Mouse (Mus musculus): ENCODE data around the gene Sh3gl1. TPM values are rescaled to one million over a fixed set of nuclear protein-coding genes. Genes with fewer than 3 reads are reported as not detected.
"Not testable (repeated sequence)": the region's sequence is repeated elsewhere in the genome, so short reads cannot be mapped to it uniquely, and the experiment has no call there.

Gene Sh3gl1
- polyA plus RNA-seq, 1 experiment from 2014 or later: 118 TPM

DNA sequence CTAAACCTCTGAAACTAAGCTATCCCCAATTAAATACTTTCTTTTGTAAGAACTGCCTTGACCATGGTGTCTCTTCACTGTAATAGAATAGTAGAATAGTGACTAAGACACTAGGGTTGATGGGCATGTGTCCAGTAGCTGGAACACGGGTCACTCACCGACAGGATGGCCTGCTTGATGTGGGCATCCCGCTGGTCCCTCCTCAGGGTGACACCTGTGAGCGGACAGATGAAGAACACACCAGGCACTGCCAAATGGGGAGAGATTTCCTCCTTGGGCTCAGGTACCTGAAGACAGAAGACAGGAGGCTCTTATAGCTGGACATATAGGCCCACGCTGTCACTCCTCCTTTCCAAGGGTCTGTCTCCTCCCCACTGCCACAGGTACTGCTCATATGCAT, 35.8 kb upstream of the Sh3gl1 start:
- H3K36me3 ChIP-seq (ENCODE audit: control insufficient read depth, insufficient read depth, low read length): peaks cover 31% of the 10 kb centered on the region
- no peak overlapping the region for H3K4me3 ChIP-seq (ENCODE audit: low read depth, low read length)
- H3K4me1 ChIP-seq (ENCODE audit: control insufficient read depth, insufficient read depth, low read length): peaks cover 12% of the 10 kb centered on the region
- DNase-seq (ENCODE audit: low spot score, missing footprints) (peak; percentile 79), ATAC-seq (ENCODE audit: low FRiP score) (no peak)
- no peak overlapping the region for H3K27ac ChIP-seq (ENCODE audit: low read depth, low read length)
- 92% methylated on average over 5 of the region's 5 CpGs for WGBS
- H3K27me3 ChIP-seq (ENCODE audit: control insufficient read depth, insufficient read depth, low read length): no peaks in the 10 kb centered on the region
- H3K9ac ChIP-seq (ENCODE audit: low read length): no peak overlapping the region
- no peak overlapping the region for H3K4me2 ChIP-seq
- no peaks in the 10 kb centered on the region for H3K9me3 ChIP-seq (ENCODE audit: control insufficient read depth, low read length)

- peaks cover 39% of the 10 kb centered on the region for H3K36me3 ChIP-seq (ENCODE audit: control insufficient read depth, insufficient read depth, low read length)
- no peak for ATAC-seq (ENCODE audit: low FRiP score)
Observed at GRCm38 (mm10) chr17:56071126-56071525, 34.7 kb upstream of the Sh3gl1 start.

DNA sequence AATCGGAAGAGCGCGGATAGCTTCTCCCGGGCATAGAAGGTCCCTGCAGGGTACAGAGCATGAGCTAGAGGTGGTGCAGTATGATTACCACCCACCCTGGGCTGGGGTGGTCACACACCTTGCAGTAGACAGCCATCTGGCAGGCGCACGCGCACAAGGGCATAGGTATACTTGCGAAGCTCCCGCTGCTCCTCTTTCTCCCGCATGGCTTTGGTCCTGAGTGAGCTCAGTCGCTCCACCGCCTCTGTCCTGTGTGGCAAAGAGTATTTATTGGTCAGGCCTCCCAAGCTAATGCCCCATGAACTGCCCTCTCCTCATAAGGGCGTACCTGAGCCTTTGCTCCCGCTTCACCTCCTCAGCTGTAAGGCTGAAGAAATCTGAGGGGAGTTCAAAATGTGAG, 32.6 kb upstream of the Sh3gl1 start:
- DNase-seq (ENCODE audit: low spot score, missing footprints) (peak; percentile 64), ATAC-seq (ENCODE audit: low FRiP score) (no peak)
- WGBS: 94% methylated on average over 14 of the region's 14 CpGs
- Histone ChIP-seq H3K27ac (ENCODE audit: low read depth, low read length) (no peak overlapping the region), H3K27me3 (ENCODE audit: control insufficient read depth, insufficient read depth, low read length) (no peaks in the 10 kb centered on the region), H3K4me1 (ENCODE audit: control insufficient read depth, insufficient read depth, low read length) (peaks cover 3% of the 10 kb centered on the region), H3K4me3 (ENCODE audit: low read depth, low read length) (no peak overlapping the region), H3K4me2 (no peak overlapping the region), H3K9me3 (ENCODE audit: control insufficient read depth, low read length) (no peaks in the 10 kb centered on the region), H3K9ac (ENCODE audit: low read length) (no peak overlapping the region), H3K36me3 (ENCODE audit: control insufficient read depth, insufficient read depth, low read length) (peaks cover 51% of the 10 kb centered on the region)

More at GRCm38 (mm10) chr17:56071126-56071525, 34.7 kb upstream of the Sh3gl1 start:
- H3K4me3 ChIP-seq (ENCODE audit: low read depth, low read length): no peak overlapping the region
- no peaks in the 10 kb centered on the region for H3K27me3 ChIP-seq (ENCODE audit: control insufficient read depth, insufficient read depth, low read length)
- no peak overlapping the region for H3K9ac ChIP-seq (ENCODE audit: low read length)
- no peak overlapping the region for H3K4me2 ChIP-seq
- peaks cover 12% of the 10 kb centered on the region for H3K4me1 ChIP-seq (ENCODE audit: control insufficient read depth, insufficient read depth, low read length)
- DNase-seq (ENCODE audit: low spot score, missing footprints): peak; percentile 75
- no peaks in the 10 kb centered on the region for H3K9me3 ChIP-seq (ENCODE audit: control insufficient read depth, low read length)
- H3K27ac ChIP-seq (ENCODE audit: low read depth, low read length): no peak overlapping the region

DNA sequence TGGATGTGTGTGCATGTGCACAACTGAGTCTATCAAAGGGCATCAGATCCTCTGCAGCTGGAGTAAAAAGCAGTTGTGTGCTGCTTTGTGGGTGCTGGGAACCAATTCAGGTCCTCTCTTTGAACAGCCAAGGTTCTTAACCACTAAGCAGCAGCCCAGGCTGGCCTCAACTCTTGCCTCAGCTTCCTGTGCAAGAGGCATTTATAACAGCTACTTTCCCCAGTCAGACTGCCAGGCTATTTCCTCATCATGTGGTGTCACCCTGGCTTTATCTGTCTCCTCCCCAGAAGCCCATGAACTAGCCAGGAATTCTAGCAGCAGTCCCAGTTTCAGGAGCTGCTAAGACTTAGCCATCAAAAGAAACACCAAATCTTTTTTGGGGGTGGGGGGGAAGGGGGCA, 30.0 kb upstream of the Sh3gl1 start:
- Histone ChIP-seq H3K27ac (ENCODE audit: low read depth, low read length) (no peak overlapping the region), H3K27me3 (ENCODE audit: control insufficient read depth, insufficient read depth, low read length) (no peaks in the 10 kb centered on the region), H3K9me3 (ENCODE audit: control insufficient read depth, low read length) (no peaks in the 10 kb centered on the region), H3K36me3 (ENCODE audit: control insufficient read depth, insufficient read depth, low read length) (peaks cover 74% of the 10 kb centered on the region), H3K9ac (ENCODE audit: low read length) (no peak overlapping the region), H3K4me3 (ENCODE audit: low read depth, low read length) (no peak overlapping the region), H3K4me2 (no peak overlapping the region), H3K4me1 (ENCODE audit: control insufficient read depth, insufficient read depth, low read length) (no peaks in the 10 kb centered on the region)
- DNase-seq (ENCODE audit: low spot score, missing footprints): peak; percentile 72
- no peak for ATAC-seq (ENCODE audit: low FRiP score)

DNA sequence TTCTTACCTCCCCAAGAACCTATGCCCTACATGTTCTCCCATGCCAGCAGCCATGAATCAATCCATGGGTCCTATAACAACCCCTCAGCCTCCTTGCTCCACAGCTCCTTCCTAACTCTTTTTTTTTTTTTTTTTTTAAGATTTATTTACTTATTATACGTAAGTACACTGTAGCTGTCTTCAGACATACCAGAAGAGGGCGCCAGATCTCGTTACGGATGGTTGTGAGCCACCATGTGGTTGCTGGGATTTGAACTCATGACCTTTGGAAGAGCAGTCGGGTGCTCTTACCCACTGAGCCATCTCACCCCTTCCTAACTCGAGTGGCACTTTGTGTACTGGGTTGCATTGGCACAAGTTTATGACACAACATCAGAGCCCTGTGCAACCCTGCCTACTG, 29.3 kb upstream of the Sh3gl1 start:
- not testable (repeated sequence) for H3K27me3 ChIP-seq (ENCODE audit: control insufficient read depth, insufficient read depth, low read length); H3K4me1 ChIP-seq (ENCODE audit: control insufficient read depth, insufficient read depth, low read length); ATAC-seq (ENCODE audit: low FRiP score); H3K4me3 ChIP-seq (ENCODE audit: low read depth, low read length); H3K9ac ChIP-seq (ENCODE audit: low read length); H3K27ac ChIP-seq (ENCODE audit: low read depth, low read length); H3K4me2 ChIP-seq; DNase-seq (ENCODE audit: low spot score, missing footprints); H3K9me3 ChIP-seq (ENCODE audit: control insufficient read depth, low read length)
- WGBS: 82% methylated on average over 6 of the region's 6 CpGs
- peaks cover 70% of the 10 kb centered on the region for H3K36me3 ChIP-seq (ENCODE audit: control insufficient read depth, insufficient read depth, low read length)

DNA sequence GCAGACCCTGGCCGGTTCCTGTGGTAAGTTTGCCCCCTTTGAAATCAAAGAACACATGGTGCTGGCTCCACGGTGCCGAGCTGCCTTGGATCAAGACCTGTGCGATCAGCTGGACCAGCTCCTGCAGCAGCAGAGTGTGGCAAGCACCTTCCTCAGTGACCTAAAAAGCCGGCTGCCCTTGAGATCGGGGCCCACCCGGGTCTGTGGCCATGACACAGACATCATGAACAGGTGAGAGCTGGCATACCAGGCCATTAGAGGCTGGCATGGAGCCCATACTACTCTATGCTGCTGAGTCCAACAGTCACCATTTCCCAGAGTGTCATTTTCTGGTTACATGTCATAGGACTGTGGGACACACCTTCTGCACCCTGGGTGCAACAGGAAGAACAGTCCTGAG, 25.6 kb upstream of the Sh3gl1 start:
- WGBS: 96% methylated on average over 7 of the region's 7 CpGs
- no peaks in the 10 kb centered on the region for H3K27me3 ChIP-seq (ENCODE audit: control insufficient read depth, insufficient read depth, low read length)

GRCm38 (mm10) chr17:56057381-56058120, 21.1 kb upstream of the Sh3gl1 start:
- no peak overlapping the region for H3K9ac ChIP-seq (ENCODE audit: low read length)
- H3K27ac ChIP-seq (ENCODE audit: low read depth, low read length): no peak overlapping the region
- ATAC-seq (ENCODE audit: low FRiP score): no peak
- H3K4me1 ChIP-seq (ENCODE audit: control insufficient read depth, insufficient read depth, low read length): no peaks in the 10 kb centered on the region
- H3K4me2 ChIP-seq: no peak overlapping the region
- H3K27me3 ChIP-seq (ENCODE audit: control insufficient read depth, insufficient read depth, low read length): no peaks in the 10 kb centered on the region
- no peak overlapping the region for H3K4me3 ChIP-seq (ENCODE audit: low read depth, low read length)
- peaks cover 30% of the 10 kb centered on the region for H3K36me3 ChIP-seq (ENCODE audit: control insufficient read depth, insufficient read depth, low read length)
- 81% methylated on average over 11 of the region's 11 CpGs for WGBS
- no peak for DNase-seq (ENCODE audit: low spot score, missing footprints)
- no peaks in the 10 kb centered on the region for H3K9me3 ChIP-seq (ENCODE audit: control insufficient read depth, low read length)

More for the DNA sequence above, 25.6 kb upstream of the Sh3gl1 start:
- ATAC-seq (ENCODE audit: low FRiP score) (no peak), DNase-seq (ENCODE audit: low spot score, missing footprints) (no peak)
- H3K4me2 ChIP-seq: no peak overlapping the region
- no peak overlapping the region for H3K9ac ChIP-seq (ENCODE audit: low read length)
- H3K4me3 ChIP-seq (ENCODE audit: low read depth, low read length): no peak overlapping the region
- H3K36me3 ChIP-seq (ENCODE audit: control insufficient read depth, insufficient read depth, low read length): peaks cover 62% of the 10 kb centered on the region
- H3K9me3 ChIP-seq (ENCODE audit: control insufficient read depth, low read length): no peaks in the 10 kb centered on the region
- H3K27ac ChIP-seq (ENCODE audit: low read depth, low read length): no peak overlapping the region
- H3K4me1 ChIP-seq (ENCODE audit: control insufficient read depth, insufficient read depth, low read length): no peaks in the 10 kb centered on the region

- no peaks in the 10 kb centered on the region for H3K9me3 ChIP-seq (ENCODE audit: control insufficient read depth, low read length)
- peaks cover 27% of the 10 kb centered on the region for H3K36me3 ChIP-seq (ENCODE audit: control insufficient read depth, insufficient read depth, low read length)
- no peak overlapping the region for H3K9ac ChIP-seq (ENCODE audit: low read length)
- 70% methylated on average over 4 of the region's 4 CpGs for WGBS
- no peak overlapping the region for H3K4me2 ChIP-seq
- DNase-seq (ENCODE audit: low spot score, missing footprints): no peak
- H3K27ac ChIP-seq (ENCODE audit: low read depth, low read length): no peak overlapping the region
- no peaks in the 10 kb centered on the region for H3K27me3 ChIP-seq (ENCODE audit: control insufficient read depth, insufficient read depth, low read length)
- H3K4me1 ChIP-seq (ENCODE audit: control insufficient read depth, insufficient read depth, low read length): no peaks in the 10 kb centered on the region
- no peak overlapping the region for H3K4me3 ChIP-seq (ENCODE audit: low read depth, low read length)
- ATAC-seq (ENCODE audit: low FRiP score): peak; percentile 42; the same call in 1 of the 2 replicates
Observed at GRCm38 (mm10) chr17:56055945-56056678, 19.7 kb upstream of the Sh3gl1 start.

DNA sequence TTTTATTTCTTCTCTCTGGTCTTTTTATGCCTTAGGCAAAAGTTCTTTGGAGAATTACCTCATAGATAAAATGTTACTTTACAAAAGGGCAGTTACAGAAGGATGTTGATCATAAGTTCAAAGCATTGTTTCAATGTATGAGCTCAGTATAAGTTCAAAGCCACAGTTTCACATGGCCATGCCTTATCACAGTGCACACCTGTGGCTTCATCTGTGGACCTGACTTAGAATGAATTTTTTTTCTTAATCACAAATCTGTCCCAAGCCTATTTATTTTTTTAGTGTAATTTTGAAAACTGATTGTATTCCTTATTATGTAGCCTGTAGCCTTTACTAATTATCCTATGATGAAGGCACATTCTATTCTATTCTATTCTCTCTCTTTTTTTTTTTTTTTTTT, 18.5 kb upstream of the Sh3gl1 start:
- peaks cover 24% of the 10 kb centered on the region for H3K36me3 ChIP-seq (ENCODE audit: control insufficient read depth, insufficient read depth, low read length)

More for the DNA sequence above, 18.5 kb upstream of the Sh3gl1 start:
- Histone ChIP-seq H3K27me3 (ENCODE audit: control insufficient read depth, insufficient read depth, low read length) (no peaks in the 10 kb centered on the region), H3K4me1 (ENCODE audit: control insufficient read depth, insufficient read depth, low read length) (no peaks in the 10 kb centered on the region), H3K9ac (ENCODE audit: low read length) (no peak overlapping the region), H3K9me3 (ENCODE audit: control insufficient read depth, low read length) (no peaks in the 10 kb centered on the region), H3K4me2 (no peak overlapping the region), H3K27ac (ENCODE audit: low read depth, low read length) (no peak overlapping the region), H3K4me3 (ENCODE audit: low read depth, low read length) (no peak overlapping the region)
- DNase-seq (ENCODE audit: low spot score, missing footprints) (no peak), ATAC-seq (ENCODE audit: low FRiP score) (no peak)
